Mouse (Mus musculus) lung, adult 2 months (tissue): Measurements from ENCODE around the gene Slc13a2. TPM values are rescaled to one million over a fixed set of nuclear protein-coding genes. Genes with fewer than 3 reads are reported as not detected.
A peak's percentile ranks its signal among the peaks of the same experiment; 100 is the strongest.

Experiments
- DNase-seq: peaks from one replicate; pipeline ENCODE4 v3.0.0; 2022
- H3K4me1 ChIP-seq: fragments of 200-500 bp; 2 replicates; pipeline ENCODE4 v1.6.1; 2011; ENCODE audit warnings: low read length; ENCODE audit not compliant: control insufficient read depth, insufficient read depth
- H3K4me3 ChIP-seq: fragments of 200-500 bp; replicated peaks from 2 replicates; pipeline ENCODE3; 2011; ENCODE audit warnings: low read depth, mild to moderate bottlenecking, control low read depth, low read length; ENCODE audit errors: extremely low read depth
- CTCF ChIP-seq: fragments of 200-500 bp; IDR thresholded peaks from 2 replicates; pipeline ENCODE4 v1.5.1; 2011; ENCODE audit warnings: mild to moderate bottlenecking, low read length, control low read depth; ENCODE audit not compliant: insufficient read depth
- POLR2A ChIP-seq: fragments of 200-500 bp; IDR thresholded peaks from 2 replicates; pipeline ENCODE4 v1.6.1; 2011; ENCODE audit warnings: low read depth, mild to moderate bottlenecking, control low read depth, low read length, borderline replicate concordance; ENCODE audit errors: extremely low read depth
- WGBS: fragments of 180-500 bp; shearing (Covaris S2); methylation state at CpG from one replicate; pipeline ENCODE4 v1.1.7; 2018; 5-methylcytosine and 5-hydroxymethylcytosine counted together
- polyA plus RNA-seq: library from polyadenylated mRNA; depleted of rRNA; stranded (reverse); fragments of >200 nt; gene quantifications from 2 replicates; pipeline ENCODE4 v1.2.3, GENCODE M21; 2012

Slc13a2 gene
- polyA plus RNA-seq, 1 experiment: 1.5 TPM

GRCm38 (mm10) chr11:78462669-78463068 is 40.7 kb upstream of the Slc13a2 start:
- WGBS: 87% methylated on average over 5 of the region's 5 CpGs

GRCm38 (mm10) chr11:78461894-78462293 is 39.9 kb upstream of the Slc13a2 start:
- 76% methylated on average over 1 of the region's 1 CpGs for WGBS
- Histone ChIP-seq H3K4me3 (no peak overlapping the region), H3K4me1 (no peaks in the 10 kb centered on the region; the same call in 1 of the 2 replicates)
- DNase-seq: no peak
- TF ChIP-seq CTCF (no peak), POLR2A (no peak)

More at GRCm38 (mm10) chr11:78462669-78463068, 40.7 kb upstream of the Slc13a2 start:
- no peak for DNase-seq
- no peak overlapping the region for H3K4me3 ChIP-seq
- TF ChIP-seq CTCF (no peak), POLR2A (no peak)
- no peaks in the 10 kb centered on the region; the same call in 1 of the 2 replicates for H3K4me1 ChIP-seq

GRCm38 (mm10) chr11:78458740-78459139 is 36.7 kb upstream of the Slc13a2 start:
- WGBS: 71% methylated on average over 17 of the region's 17 CpGs
- DNase-seq: no peak
- Histone ChIP-seq H3K4me3 (no peak overlapping the region), H3K4me1 (no peaks in the 10 kb centered on the region)
- TF ChIP-seq CTCF (no peak), POLR2A (no peak)

- peak; percentile 58 for DNase-seq
- 19% methylated on average over 5 of the region's 5 CpGs for WGBS
- H3K4me3 ChIP-seq: no peak overlapping the region
- TF ChIP-seq CTCF: no peak; the same call in 1 of the 2 replicates
- no peak for TF ChIP-seq POLR2A
- no peaks in the 10 kb centered on the region for H3K4me1 ChIP-seq
Measured at GRCm38 (mm10) chr11:78455308-78455707, 33.3 kb upstream of the Slc13a2 start.

- Histone ChIP-seq H3K4me1 (no peaks in the 10 kb centered on the region), H3K4me3 (no peak overlapping the region)
- TF ChIP-seq CTCF (no peak), POLR2A (no peak)
- 59% methylated on average over 7 of the region's 7 CpGs for WGBS
- no peak for DNase-seq
Measured at GRCm38 (mm10) chr11:78454276-78454675, 32.3 kb upstream of the Slc13a2 start.

- no peak overlapping the region for H3K4me3 ChIP-seq
- TF ChIP-seq POLR2A (no peak), CTCF (peak; percentile 92)
- 24% methylated on average over 4 of the region's 4 CpGs for WGBS
- DNase-seq: peak; percentile 58
- H3K4me1 ChIP-seq: no peaks in the 10 kb centered on the region
Measured at GRCm38 (mm10) chr11:78453675-78454074, 31.7 kb upstream of the Slc13a2 start.

- Histone ChIP-seq H3K4me3 (no peak overlapping the region), H3K4me1 (no peaks in the 10 kb centered on the region)
- no peak for TF ChIP-seq CTCF
- no peak for TF ChIP-seq POLR2A
- DNase-seq: no peak
- WGBS: 46% methylated on average over 2 of the region's 2 CpGs
Measured at GRCm38 (mm10) chr11:78450337-78450736, 28.3 kb upstream of the Slc13a2 start.

GRCm38 (mm10) chr11:78448242-78448641 is 26.2 kb upstream of the Slc13a2 start:
- DNase-seq: no peak
- no peak overlapping the region for H3K4me3 ChIP-seq
- H3K4me1 ChIP-seq: no peaks in the 10 kb centered on the region
- no peak for TF ChIP-seq CTCF
- no peak for TF ChIP-seq POLR2A
- 77% methylated on average over 1 of the region's 1 CpGs for WGBS

GRCm38 (mm10) chr11:78447168-78447567 is 25.2 kb upstream of the Slc13a2 start:
- no peak for DNase-seq
- 63% methylated on average over 3 of the region's 3 CpGs for WGBS
- H3K4me3 ChIP-seq: no peak overlapping the region
- no peak for TF ChIP-seq CTCF
- TF ChIP-seq POLR2A: no peak
- no peaks in the 10 kb centered on the region for H3K4me1 ChIP-seq

GRCm38 (mm10) chr11:78443115-78443514 is 21.1 kb upstream of the Slc13a2 start:
- no peak overlapping the region for H3K4me3 ChIP-seq
- no peak for DNase-seq
- no peaks in the 10 kb centered on the region for H3K4me1 ChIP-seq
- 73% methylated on average over 5 of the region's 5 CpGs for WGBS
- no peak for TF ChIP-seq CTCF
- TF ChIP-seq POLR2A: no peak
